Mouse (Mus musculus): ENCODE measurements around the gene Map3k14.

GRCm38 (mm10) chr11:103285276-103285675, 18.0 kb upstream of the Map3k14 start:
- no peak for TF ChIP-seq CTCF (IDR thresholded peaks at IDR 0.05; ENCODE audit: low read depth, low read length)
- no peak for TF ChIP-seq POLR2A (IDR thresholded peaks at IDR 0.05; ENCODE audit: borderline replicate concordance, low read depth, low read length)
